In genomic region chr15:78635231-78635630, GRCm38 (mm10) we compare ENCODE assay signal across 10 mouse cellular contexts. TPM values are rescaled to one million over a fixed set of nuclear protein-coding genes. Genes with fewer than 3 reads are reported as not detected.
DNase-seq lines count a peak whose midpoint lies in the region; ATAC-seq and TF ChIP-seq lines count a peak whose summit lies in the region.
"Had no signal": no experiment of that assay in that cellular context is flagged by ENCODE, and none has a peak within 500 bp of the region (broad histone marks: within the 10 kb centered on the region; RNA-seq: fewer than 3 reads in every experiment).

No protein-coding gene starts in this region.

- TF ChIP-seq CTCF in cerebellum, adult 2 months (IDR thresholded peaks at IDR 0.05; ENCODE audit: borderline replicate concordance, insufficient read depth, low read depth, low read length), result no peak

- H3K4me2 ChIP-seq in kidney, embryonic 15.5 days, result no peak overlapping the region
- H3K4me2 ChIP-seq in forebrain, embryonic 13.5 days, result no peak overlapping the region

- no peaks in the 10 kb centered on the region for H3K9me3 ChIP-seq in kidney, embryonic 15.5 days (replicated peaks)
- H3K9me3 ChIP-seq in forebrain, embryonic 13.5 days (replicated peaks), result no peaks in the 10 kb centered on the region
- H3K9me3 ChIP-seq: limb, embryonic 10.5 days had no signal

- no peak overlapping the region for H3K27ac ChIP-seq in kidney, embryonic 15.5 days
- no peak overlapping the region for H3K27ac ChIP-seq in forebrain, embryonic 13.5 days
- H3K27ac ChIP-seq in cerebellum, adult 2 months (ENCODE audit: insufficient read depth, low read length), result no peak overlapping the region
- H3K27ac ChIP-seq: limb, embryonic 10.5 days had no signal

- 11% methylated on average over 7 of the region's 7 CpGs for WGBS in kidney, embryonic 15.5 days
- 45% methylated on average over 7 of the region's 7 CpGs for WGBS in forebrain, embryonic 13.5 days
- WGBS in cerebellum, adult 2 months, result 37% methylated on average over 7 of the region's 7 CpGs

- H3K9ac ChIP-seq in kidney, embryonic 15.5 days, result no peak overlapping the region
- no peak overlapping the region for H3K9ac ChIP-seq in forebrain, embryonic 13.5 days

- no peak overlapping the region for H3K4me3 ChIP-seq in kidney, embryonic 15.5 days (replicated peaks)
- no peak overlapping the region for H3K4me3 ChIP-seq in forebrain, embryonic 13.5 days
- no peak overlapping the region for H3K4me3 ChIP-seq in cerebellum, adult 2 months (replicated peaks; ENCODE audit: insufficient read depth, low read depth, low read length)
- H3K4me3 ChIP-seq: limb, embryonic 10.5 days; megakaryocyte, embryonic 14.5 days had no signal

- ATAC-seq in kidney, embryonic 15.5 days (replicated peaks; ENCODE audit: low FRiP score), result peak; percentile 37; the same call in 1 of the 2 replicates
- ATAC-seq in forebrain, embryonic 13.5 days, result no peak

- no peak for DNase-seq in kidney, postnatal 25 days
- peak; percentile 37 for DNase-seq in right cerebral cortex, adult 18-20 months
- DNase-seq in right cerebral cortex, postnatal 14 days, result no peak
- peak; percentile 17 for DNase-seq in heart, adult 8-10 months (ENCODE audit: low spot score)
- peak; percentile 33 for DNase-seq in telencephalon, adult 2 months (ENCODE audit: low read depth, low spot score)
- no peak for DNase-seq in cerebellum, adult 2 months

- H3K27me3 ChIP-seq in kidney, embryonic 15.5 days, result peaks cover 16% of the 10 kb centered on the region; the same call in 1 of the 2 replicates
- no peaks in the 10 kb centered on the region for H3K27me3 ChIP-seq in forebrain, embryonic 13.5 days
- no peaks in the 10 kb centered on the region for H3K27me3 ChIP-seq in cerebellum, adult 2 months (ENCODE audit: control insufficient read depth, insufficient read depth, low read length)

- TF ChIP-seq POLR2A in cerebellum, adult 2 months (IDR thresholded peaks at IDR 0.05; ENCODE audit: borderline replicate concordance, insufficient read depth, low read length), result no peak

- H3K4me1 ChIP-seq in kidney, embryonic 15.5 days, result peaks cover 13% of the 10 kb centered on the region
- peaks cover 85% of the 10 kb centered on the region for H3K4me1 ChIP-seq in forebrain, embryonic 13.5 days
- H3K4me1 ChIP-seq in cerebellum, adult 2 months (ENCODE audit: control insufficient read depth, insufficient read depth, low read length), result no peaks in the 10 kb centered on the region; the same call in 1 of the 2 replicates

- no peaks in the 10 kb centered on the region for H3K36me3 ChIP-seq in kidney, embryonic 15.5 days
- H3K36me3 ChIP-seq in forebrain, embryonic 13.5 days (ENCODE audit: poor library complexity, severe bottlenecking), result no peaks in the 10 kb centered on the region
- H3K36me3 ChIP-seq: limb, embryonic 10.5 days had no signal

RNA-seq across cellular contexts. Expression of gene Cyth4, which starts 38.4 kb away (rescaled TPM):
- polyA plus RNA-seq in kidney, embryonic 15.5 days (2015; fragmentation: Nextera tagmentation; extraction: Ambion mirVana), result 7.1 and 8.1 TPM in 2 replicates
- 1 to 10 TPM; 4.2 to 8.7 (median 5.3) TPM for total RNA-seq in heart, adult 8-10 months (2022)
- 3.1 and 3.4 TPM in 2 replicates for polyA plus RNA-seq in forebrain, embryonic 13.5 days (2015; fragmentation: Nextera tagmentation; extraction: Ambion mirVana)
- polyA plus RNA-seq in cerebellum, adult 2 months (2012; rRNA removed), result 3.8 and 4.6 TPM in 2 replicates

Comparison
In these comparisons a context has a peak if more than half of its experiments do, and no peak if none do; other contexts are left out.
1. DNase-seq: peak in right cerebral cortex, adult 18-20 months (single experiment), heart, adult 8-10 months (single experiment) and telencephalon, adult 2 months (single experiment); none in kidney, postnatal 25 days (0 of 2), right cerebral cortex, postnatal 14 days (single experiment) and cerebellum, adult 2 months (0 of 2).